Mouse (Mus musculus): Measurements from ENCODE around the gene Ndufv3.

DNA sequence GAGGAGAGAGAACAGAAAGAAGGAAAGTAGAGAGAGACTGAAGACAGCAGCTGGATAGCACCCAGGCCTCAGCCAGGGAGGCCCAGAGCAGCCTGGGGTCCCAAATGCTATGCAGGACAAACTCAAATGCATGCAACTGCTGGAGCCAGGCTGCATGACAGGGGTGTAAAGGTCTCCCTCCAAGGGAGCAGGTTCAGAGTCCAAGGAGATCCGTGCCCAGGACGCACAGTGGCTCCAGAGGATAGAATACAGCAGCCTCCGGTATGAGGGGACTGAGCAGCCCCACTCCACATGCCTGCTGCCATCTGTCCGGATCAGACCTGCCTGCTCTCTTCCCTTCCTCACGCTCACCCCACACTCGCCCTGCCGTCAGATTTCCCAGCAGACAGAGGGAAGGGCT, 13.6 kb upstream of the Ndufv3 start:
- TF ChIP-seq POLR2A (IDR thresholded peaks at IDR 0.05; ENCODE audit: borderline replicate concordance, extremely low read depth, low read depth, low read length) (no peak), CTCF (IDR thresholded peaks at IDR 0.05; ENCODE audit: insufficient read depth, low read length) (no peak)
